Mouse (Mus musculus): ENCODE results near the gene Fam234b. TPM values are rescaled to one million over a fixed set of nuclear protein-coding genes. Genes with fewer than 3 reads are reported as not detected.
A peak's percentile ranks its signal among the peaks of the same experiment; 100 is the strongest.

The Fam234b gene
- total and polyA plus RNA-seq, 2 experiments from 2014 or later: 75.7 to 92.0 TPM

DNA sequence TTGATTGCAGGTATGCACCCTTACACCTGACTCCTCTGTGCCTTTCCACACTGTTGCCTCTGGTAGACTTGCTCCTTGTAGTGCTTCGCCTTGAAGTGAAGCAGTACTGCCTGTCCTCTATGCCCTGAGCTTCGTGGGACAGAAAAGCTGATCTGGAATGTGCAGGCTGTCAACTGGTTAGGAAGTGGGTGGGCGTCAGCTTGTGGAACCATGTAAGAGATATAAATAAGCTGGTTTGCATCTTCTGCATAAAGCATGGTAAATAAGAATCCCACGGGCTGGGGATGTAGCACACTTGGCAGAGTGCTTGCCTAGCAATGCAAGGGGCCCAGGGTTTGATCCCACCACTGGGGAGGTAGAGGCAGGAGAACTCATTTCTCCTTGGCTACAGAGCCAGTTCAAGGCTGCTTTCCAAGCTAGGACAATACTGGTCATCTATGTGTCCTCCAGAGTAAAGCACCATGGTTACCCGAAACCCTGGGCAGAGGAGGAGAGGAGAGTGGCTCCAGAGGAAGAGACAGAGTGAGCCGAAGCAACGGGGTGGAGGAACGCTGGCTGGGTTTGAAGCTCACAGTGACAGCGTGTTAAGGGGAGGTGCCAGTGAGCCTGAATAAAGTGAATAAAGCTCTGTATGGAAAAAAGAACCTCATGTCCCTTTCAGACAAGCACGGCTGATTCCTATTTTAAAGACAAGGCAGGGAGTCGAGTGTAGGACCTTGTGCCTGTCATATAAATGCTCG, 34.8 kb downstream of the Fam234b start:
- no peak overlapping the region for H3K4me3 ChIP-seq (ENCODE audit: low read length)
- no peaks in the 10 kb centered on the region for H3K9me3 ChIP-seq (ENCODE audit: low read length)
- H3K9ac ChIP-seq (replicated peaks; ENCODE audit: low read length): no peak overlapping the region
- no peaks in the 10 kb centered on the region for H3K27me3 ChIP-seq (ENCODE audit: insufficient read depth, low read length)
- DNase-seq (ENCODE audit: low spot score) (peak; percentile 1), ATAC-seq (peak; percentile 48; the same call in 1 of the 2 replicates)
- peaks cover 25% of the 10 kb centered on the region for H3K36me3 ChIP-seq (ENCODE audit: insufficient read depth, low read length)
- WGBS: 47% methylated on average over 12 of the region's 12 CpGs
- no peak for TF ChIP-seq CTCF (IDR thresholded peaks at IDR 0.05; ENCODE audit: low read depth)
- H3K4me2 ChIP-seq (ENCODE audit: low read depth, low read length): no peak overlapping the region
- H3K4me1 ChIP-seq (ENCODE audit: insufficient read depth, low read length): no peaks in the 10 kb centered on the region
- no peak overlapping the region for H3K27ac ChIP-seq

DNA sequence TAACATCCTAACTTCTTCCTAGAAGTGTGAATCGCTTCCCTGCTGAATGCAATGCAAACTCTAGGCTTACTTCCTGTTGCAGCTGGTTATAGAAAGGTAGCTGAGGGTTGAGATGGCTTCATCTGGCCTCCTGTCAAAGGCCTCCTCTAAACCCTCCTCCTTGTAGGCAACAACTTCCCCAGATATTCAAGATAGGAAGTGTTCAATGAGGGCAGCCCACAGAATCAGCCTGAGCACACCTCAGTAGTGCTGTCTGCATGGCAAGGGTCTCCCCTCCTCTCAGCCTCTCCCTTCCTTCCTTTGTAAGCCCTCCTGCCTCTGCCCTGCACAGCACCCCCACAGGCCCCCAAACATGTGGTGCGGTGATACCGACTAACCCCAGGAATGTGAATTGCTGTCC, 38.0 kb downstream of the Fam234b start:
- no peak for TF ChIP-seq CTCF (IDR thresholded peaks at IDR 0.05; ENCODE audit: low read depth)
- Histone ChIP-seq H3K4me3 (ENCODE audit: low read length) (no peak overlapping the region), H3K36me3 (ENCODE audit: insufficient read depth, low read length) (peaks cover 21% of the 10 kb centered on the region; the same call in 1 of the 2 replicates), H3K9me3 (ENCODE audit: low read length) (no peaks in the 10 kb centered on the region), H3K27me3 (ENCODE audit: insufficient read depth, low read length) (no peaks in the 10 kb centered on the region), H3K4me1 (ENCODE audit: insufficient read depth, low read length) (no peaks in the 10 kb centered on the region), H3K9ac (replicated peaks; ENCODE audit: low read length) (no peak overlapping the region), H3K4me2 (ENCODE audit: low read depth, low read length) (no peak overlapping the region), H3K27ac (no peak overlapping the region)
- 93% methylated on average over 3 of the region's 3 CpGs for WGBS
- DNase-seq (ENCODE audit: low spot score) (no peak), ATAC-seq (no peak)

DNA sequence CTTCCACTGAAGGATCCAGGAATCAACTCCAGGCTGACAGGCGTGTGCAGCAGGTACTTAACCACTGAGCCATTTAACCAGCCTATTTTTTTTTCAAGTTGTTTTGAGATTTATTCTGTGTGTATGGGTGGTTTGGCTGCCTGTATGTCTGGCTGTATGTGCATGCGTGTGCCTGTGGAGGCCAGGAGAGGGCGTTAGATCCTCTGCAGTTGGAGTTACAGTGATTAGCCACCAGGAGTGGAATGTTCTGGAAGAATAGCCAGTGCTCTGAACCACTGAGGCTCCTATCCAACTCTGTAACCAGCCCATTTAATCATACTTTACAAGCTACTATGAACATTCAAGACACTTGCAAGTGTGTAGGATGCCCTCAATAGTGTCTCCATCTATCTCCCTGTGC, 38.8 kb downstream of the Fam234b start:
- Histone ChIP-seq H3K4me1 (ENCODE audit: insufficient read depth, low read length) (no peaks in the 10 kb centered on the region), H3K27ac (no peak overlapping the region), H3K9me3 (ENCODE audit: low read length) (no peaks in the 10 kb centered on the region), H3K4me2 (ENCODE audit: low read depth, low read length) (no peak overlapping the region), H3K4me3 (ENCODE audit: low read length) (no peak overlapping the region), H3K36me3 (ENCODE audit: insufficient read depth, low read length) (peaks cover 20% of the 10 kb centered on the region; the same call in 1 of the 2 replicates), H3K27me3 (ENCODE audit: insufficient read depth, low read length) (no peaks in the 10 kb centered on the region), H3K9ac (replicated peaks; ENCODE audit: low read length) (no peak overlapping the region)
- WGBS: 81% methylated on average over 3 of the region's 3 CpGs
- DNase-seq (ENCODE audit: low spot score) (no peak), ATAC-seq (no peak)
- peak; percentile 32 for TF ChIP-seq CTCF (IDR thresholded peaks at IDR 0.05; ENCODE audit: low read depth)

DNA sequence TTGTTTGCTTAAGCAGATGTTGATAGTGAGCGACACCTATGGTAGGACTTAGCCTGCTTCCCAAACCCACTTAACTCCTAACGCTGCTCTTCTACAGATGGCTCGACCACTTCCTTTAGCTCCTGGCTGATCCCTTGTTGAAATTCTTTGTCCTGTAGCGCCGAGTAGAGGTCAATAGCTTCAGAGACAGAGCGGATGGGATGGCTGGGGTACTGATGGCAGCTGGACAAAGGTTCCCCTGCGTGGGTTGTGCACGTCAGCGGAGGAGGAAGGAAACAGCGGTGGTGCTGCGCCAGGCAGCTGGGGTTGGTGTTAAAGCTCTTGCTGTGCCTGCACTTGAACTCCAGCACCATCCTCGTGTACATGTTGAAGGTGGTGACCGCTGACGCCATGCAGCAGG, 39.5 kb downstream of the Fam234b start:
- no peak overlapping the region for H3K4me2 ChIP-seq (ENCODE audit: low read depth, low read length)
- TF ChIP-seq CTCF (IDR thresholded peaks at IDR 0.05; ENCODE audit: low read depth): no peak
- peaks cover 13% of the 10 kb centered on the region; the same call in 1 of the 2 replicates for H3K36me3 ChIP-seq (ENCODE audit: insufficient read depth, low read length)
- no peak overlapping the region for H3K9ac ChIP-seq (replicated peaks; ENCODE audit: low read length)
- H3K4me1 ChIP-seq (ENCODE audit: insufficient read depth, low read length): no peaks in the 10 kb centered on the region
- no peak overlapping the region for H3K4me3 ChIP-seq (ENCODE audit: low read length)
- no peaks in the 10 kb centered on the region for H3K27me3 ChIP-seq (ENCODE audit: insufficient read depth, low read length)
- no peak for DNase-seq (ENCODE audit: low spot score)
- no peak for ATAC-seq
- 74% methylated on average over 14 of the region's 14 CpGs for WGBS
- no peak overlapping the region for H3K27ac ChIP-seq
- H3K9me3 ChIP-seq (ENCODE audit: low read length): no peaks in the 10 kb centered on the region

DNA sequence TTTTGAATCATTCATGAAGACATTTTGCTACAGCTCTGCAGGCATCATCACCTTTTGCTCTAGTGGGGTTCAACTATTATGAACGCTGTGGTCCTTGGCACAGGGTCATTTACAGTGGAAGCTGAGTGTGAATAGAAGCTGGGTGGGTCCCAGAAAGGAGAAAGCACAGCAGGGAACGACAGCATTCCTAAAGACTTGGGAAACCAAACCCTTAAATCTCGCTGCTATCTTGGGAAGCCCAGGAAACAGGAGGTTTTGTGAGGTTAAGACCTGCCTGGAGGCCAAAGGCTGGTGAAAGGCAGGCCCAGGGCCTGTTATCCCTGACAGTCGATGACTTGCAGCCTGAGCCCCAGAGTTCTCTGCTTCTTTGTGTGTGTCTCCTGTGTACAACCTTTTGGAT, 40.4 kb downstream of the Fam234b start:
- H3K4me2 ChIP-seq (ENCODE audit: low read depth, low read length): no peak overlapping the region
- ATAC-seq (no peak), DNase-seq (ENCODE audit: low spot score) (no peak)
- no peaks in the 10 kb centered on the region for H3K4me1 ChIP-seq (ENCODE audit: insufficient read depth, low read length)
- no peak overlapping the region for H3K9ac ChIP-seq (replicated peaks; ENCODE audit: low read length)
- peaks cover 13% of the 10 kb centered on the region; the same call in 1 of the 2 replicates for H3K36me3 ChIP-seq (ENCODE audit: insufficient read depth, low read length)
- H3K27me3 ChIP-seq (ENCODE audit: insufficient read depth, low read length): no peaks in the 10 kb centered on the region
- TF ChIP-seq CTCF (IDR thresholded peaks at IDR 0.05; ENCODE audit: low read depth): no peak
- no peak overlapping the region for H3K4me3 ChIP-seq (ENCODE audit: low read length)
- whole genome bisulfite sequencing: 48% methylated on average over 4 of the region's 4 CpGs
- no peaks in the 10 kb centered on the region for H3K9me3 ChIP-seq (ENCODE audit: low read length)
- H3K27ac ChIP-seq: no peak overlapping the region

DNA sequence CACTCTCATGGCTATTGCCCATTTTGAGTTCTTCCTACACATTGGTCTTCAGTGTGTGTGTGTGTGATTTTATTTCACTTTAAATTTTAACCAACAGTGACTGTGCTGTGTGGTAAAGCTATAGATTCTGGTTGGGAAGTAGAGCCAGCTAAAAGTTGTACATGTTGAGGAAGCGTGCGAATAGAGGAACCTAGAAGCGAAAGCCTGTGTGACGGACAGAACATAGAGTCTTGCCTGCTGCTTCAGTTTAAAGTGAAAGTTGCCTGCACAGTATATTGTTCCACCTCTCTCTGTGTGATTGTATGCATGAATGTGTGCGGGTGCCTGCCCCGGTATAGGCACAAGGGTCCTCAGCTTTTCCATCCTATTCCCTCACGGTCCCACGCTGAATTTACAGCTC, 42.6 kb downstream of the Fam234b start:
- WGBS: 95% methylated on average over 8 of the region's 8 CpGs
- Histone ChIP-seq H3K4me3 (ENCODE audit: low read length) (no peak overlapping the region), H3K4me2 (ENCODE audit: low read depth, low read length) (no peak overlapping the region), H3K9ac (replicated peaks; ENCODE audit: low read length) (no peak overlapping the region), H3K36me3 (ENCODE audit: insufficient read depth, low read length) (0 out of 2 replicates have a peak, but pooled peaks cover 7% of the 10 kb centered on the region), H3K9me3 (ENCODE audit: low read length) (no peaks in the 10 kb centered on the region), H3K4me1 (ENCODE audit: insufficient read depth, low read length) (no peaks in the 10 kb centered on the region), H3K27me3 (ENCODE audit: insufficient read depth, low read length) (no peaks in the 10 kb centered on the region), H3K27ac (no peak overlapping the region)
- DNase-seq (ENCODE audit: low spot score) (no peak), ATAC-seq (no peak)
- no peak for TF ChIP-seq CTCF (IDR thresholded peaks at IDR 0.05; ENCODE audit: low read depth)

DNA sequence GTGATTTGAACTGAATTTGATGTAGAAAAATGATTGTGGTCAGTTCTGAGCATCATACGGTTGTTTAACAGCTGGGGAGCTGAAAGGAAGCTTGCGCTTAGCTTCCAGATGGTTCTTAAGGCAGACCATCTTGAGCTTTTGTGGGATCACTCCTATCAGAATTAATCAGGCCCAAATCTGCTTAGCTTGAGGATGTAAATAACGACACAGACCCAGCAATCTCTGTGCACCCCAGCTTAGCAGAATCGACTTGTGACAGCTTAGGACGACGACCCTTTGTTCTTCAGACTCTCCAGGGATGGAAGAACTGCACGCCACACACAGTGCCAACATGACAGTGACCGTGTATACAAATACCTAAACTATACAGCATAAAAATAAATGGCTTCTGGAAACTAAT, 47.8 kb downstream of the Fam234b start:
- H3K4me3 ChIP-seq (ENCODE audit: low read length): no peak overlapping the region
- no peak overlapping the region for H3K4me2 ChIP-seq (ENCODE audit: low read depth, low read length)
- no peaks in the 10 kb centered on the region for H3K4me1 ChIP-seq (ENCODE audit: insufficient read depth, low read length)
- TF ChIP-seq CTCF (IDR thresholded peaks at IDR 0.05; ENCODE audit: low read depth): no peak
- ATAC-seq (no peak), DNase-seq (ENCODE audit: low spot score) (no peak)
- H3K27me3 ChIP-seq (ENCODE audit: insufficient read depth, low read length): no peaks in the 10 kb centered on the region
- H3K9me3 ChIP-seq (ENCODE audit: low read length): no peaks in the 10 kb centered on the region
- H3K27ac ChIP-seq: no peak overlapping the region
- no peak overlapping the region for H3K9ac ChIP-seq (replicated peaks; ENCODE audit: low read length)
- no peaks in the 10 kb centered on the region for H3K36me3 ChIP-seq (ENCODE audit: insufficient read depth, low read length)
- WGBS: 49% methylated on average over 8 of the region's 8 CpGs

All from hindbrain, postnatal 0 days (tissue).